Mouse (Mus musculus) erythroblast, embryonic 14.5 days (primary cell): Measurements from ENCODE around the gene Kcnn1.

ENCODE experiments used
- GATA1 ChIP-seq: IDR thresholded peaks from 2 replicates; pipeline ENCODE4 v1.6.1; 2012; ENCODE audit warnings: low read length, inconsistent platforms, mixed read lengths
- TAL1 ChIP-seq: IDR thresholded peaks from 3 replicates; pipeline ENCODE4 v1.6.1; 2012; ENCODE audit warnings: low read length, inconsistent platforms, mixed read lengths

- TF ChIP-seq GATA1 (no peak), TAL1 (no peak)
Observed at GRCm38 (mm10) chr8:70802786-70803510, 60.1 kb downstream of the Kcnn1 start.
